15 mouse cellular contexts compared by ENCODE assay signal in the genomic region with DNA sequence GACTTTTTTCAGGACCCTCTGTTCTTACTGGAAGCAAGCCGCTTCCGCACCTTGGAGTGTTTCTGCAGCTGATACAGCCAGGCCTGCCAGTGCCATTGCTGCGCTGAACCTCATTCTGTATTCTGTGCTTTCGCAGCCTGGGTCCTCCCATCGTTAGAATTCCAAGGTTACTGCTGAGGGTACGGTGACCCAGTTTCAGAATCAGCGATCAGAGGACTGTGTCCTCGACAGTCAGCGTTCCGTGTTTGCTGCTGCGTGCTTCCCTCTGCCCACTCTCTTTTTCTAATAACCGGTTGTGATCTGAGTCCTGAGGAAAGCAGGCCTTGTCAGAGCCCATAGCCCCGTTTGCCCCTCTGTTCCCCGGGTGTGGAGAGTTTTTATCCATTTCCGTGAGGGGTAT. TPM values are rescaled to one million over a fixed set of nuclear protein-coding genes. Genes with fewer than 3 reads are reported as not detected.
DNase-seq lines count a peak whose midpoint lies in the region; ATAC-seq lines count a peak whose summit lies in the region.
"Had no signal": no experiment of that assay in that cellular context is flagged by ENCODE, and none has a peak within 500 bp of the region (broad histone marks: within the 10 kb centered on the region; RNA-seq: fewer than 3 reads in every experiment).

No protein-coding gene starts in this region.

- DNase-seq in frontal cortex, adult 2 months (ENCODE audit: extremely low spot score in 1 of 2, low spot score in 1 of 2) = no peak
- no peak for DNase-seq in midbrain, embryonic 10.5 days (ENCODE audit: low spot score)
- DNase-seq in adrenal gland, postnatal 10 days = peak; percentile 56
- no peak for DNase-seq in cerebellum, adult 9-10 months
- no peak for DNase-seq in cerebellum, adult 9-11 months
- DNase-seq: liver, postnatal 0 days; thymus, postnatal 25 days had no signal

- H3K27me3 ChIP-seq in midbrain, embryonic 13.5 days = no peaks in the 10 kb centered on the region
- no peaks in the 10 kb centered on the region for H3K27me3 ChIP-seq in midbrain, embryonic 10.5 days (ENCODE audit: low read depth, poor library complexity, severe bottlenecking)
- H3K27me3 ChIP-seq in midbrain, embryonic 15.5 days (replicated peaks) = no peaks in the 10 kb centered on the region
- H3K27me3 ChIP-seq: heart, embryonic 12.5 days; limb, embryonic 13.5 days; neural tube, embryonic 12.5 days had no signal

- peak; percentile 31; the same call in 1 of the 2 replicates for ATAC-seq in frontal cortex, adult (ENCODE audit: low TSS enrichment)
- no peak for ATAC-seq in midbrain, embryonic 13.5 days
- peak; percentile 41; the same call in 1 of the 2 replicates for ATAC-seq in midbrain, embryonic 15.5 days (replicated peaks)
- ATAC-seq: activated CD4-positive, CD25-positive, alpha-beta regulatory T cell, adult 4 months; liver, postnatal 0 days had no signal

- H3K36me3 ChIP-seq in midbrain, embryonic 13.5 days = no peaks in the 10 kb centered on the region
- H3K36me3 ChIP-seq in midbrain, embryonic 10.5 days = peaks cover 26% of the 10 kb centered on the region
- H3K36me3 ChIP-seq in midbrain, embryonic 15.5 days (replicated peaks) = no peaks in the 10 kb centered on the region
- H3K36me3 ChIP-seq: heart, embryonic 12.5 days; limb, embryonic 13.5 days; neural tube, embryonic 12.5 days had no signal

- H3K4me2 ChIP-seq in midbrain, embryonic 13.5 days (replicated peaks) = no peak overlapping the region
- no peak overlapping the region for H3K4me2 ChIP-seq in midbrain, embryonic 15.5 days
- H3K4me2 ChIP-seq: heart, embryonic 12.5 days; limb, embryonic 13.5 days; neural tube, embryonic 12.5 days had no signal

- WGBS in midbrain, embryonic 13.5 days = 78% methylated on average over 15 of the region's 15 CpGs
- 88% methylated on average over 15 of the region's 15 CpGs for WGBS in midbrain, embryonic 10.5 days
- WGBS in midbrain, embryonic 15.5 days = 68% methylated on average over 15 of the region's 15 CpGs

- H3K9ac ChIP-seq in midbrain, embryonic 13.5 days (replicated peaks) = no peak overlapping the region
- H3K9ac ChIP-seq in midbrain, embryonic 15.5 days = no peak overlapping the region
- H3K9ac ChIP-seq: heart, embryonic 12.5 days; limb, embryonic 13.5 days; liver, postnatal 0 days; neural tube, embryonic 12.5 days had no signal

- no peak overlapping the region for H3K4me3 ChIP-seq in midbrain, embryonic 13.5 days (replicated peaks)
- no peak overlapping the region for H3K4me3 ChIP-seq in midbrain, embryonic 10.5 days
- H3K4me3 ChIP-seq in midbrain, embryonic 15.5 days = no peak overlapping the region
- H3K4me3 ChIP-seq: heart, embryonic 12.5 days; limb, embryonic 13.5 days; neural tube, embryonic 12.5 days had no signal

- no peaks in the 10 kb centered on the region for H3K9me3 ChIP-seq in midbrain, embryonic 13.5 days
- no peaks in the 10 kb centered on the region for H3K9me3 ChIP-seq in midbrain, embryonic 10.5 days (replicated peaks)
- H3K9me3 ChIP-seq in midbrain, embryonic 15.5 days = no peaks in the 10 kb centered on the region
- H3K9me3 ChIP-seq: heart, embryonic 12.5 days; limb, embryonic 13.5 days; neural tube, embryonic 12.5 days had no signal

- 0 out of 2 replicates have a peak overlapping the region, but pooled peaks have one; percentile 31 for H3K27ac ChIP-seq in midbrain, embryonic 13.5 days
- no peak overlapping the region for H3K27ac ChIP-seq in midbrain, embryonic 10.5 days (replicated peaks)
- H3K27ac ChIP-seq in midbrain, embryonic 15.5 days = peak overlapping the region; percentile 51
- H3K27ac ChIP-seq: kidney, postnatal 0 days; limb, embryonic 13.5 days; neural tube, embryonic 12.5 days had no signal

- H3K4me1 ChIP-seq in midbrain, embryonic 13.5 days (replicated peaks) = peaks cover 15% of the 10 kb centered on the region; the same call in 1 of the 2 replicates
- peaks cover 2% of the 10 kb centered on the region; the same call in 1 of the 2 replicates for H3K4me1 ChIP-seq in midbrain, embryonic 10.5 days
- H3K4me1 ChIP-seq in midbrain, embryonic 15.5 days = peaks cover 14% of the 10 kb centered on the region
- H3K4me1 ChIP-seq: heart, embryonic 12.5 days had no signal

RNA-seq across cellular contexts. Expression of a gene that starts 51.7 kb away (rescaled TPM):
- 33.1 and 38.0 TPM in 2 replicates for polyA plus RNA-seq in frontal cortex, adult 2 months (2012; rRNA removed)
- 68.9 and 75.2 TPM in 2 replicates for polyA plus RNA-seq in midbrain, embryonic 13.5 days (2015; fragmentation: Nextera tagmentation; extraction: Ambion mirVana)
- 31.5 and 36.0 TPM in 2 replicates for polyA plus RNA-seq in midbrain, embryonic 10.5 days (2016; fragmentation: Nextera tagmentation; extraction: Ambion mirVana)
- 10 to 100 TPM in 1 of 2 experiments, 1 to 10 TPM in 1; 7.5 to 10.4 TPM for total RNA-seq in adrenal gland, postnatal 10 days (2021)
- 71.4 and 79.5 TPM in 2 replicates for polyA plus RNA-seq in midbrain, embryonic 15.5 days (2015; fragmentation: Nextera tagmentation; extraction: Ambion mirVana)
